Mouse (Mus musculus): ENCODE measurements around the gene Specc1l.

DNA sequence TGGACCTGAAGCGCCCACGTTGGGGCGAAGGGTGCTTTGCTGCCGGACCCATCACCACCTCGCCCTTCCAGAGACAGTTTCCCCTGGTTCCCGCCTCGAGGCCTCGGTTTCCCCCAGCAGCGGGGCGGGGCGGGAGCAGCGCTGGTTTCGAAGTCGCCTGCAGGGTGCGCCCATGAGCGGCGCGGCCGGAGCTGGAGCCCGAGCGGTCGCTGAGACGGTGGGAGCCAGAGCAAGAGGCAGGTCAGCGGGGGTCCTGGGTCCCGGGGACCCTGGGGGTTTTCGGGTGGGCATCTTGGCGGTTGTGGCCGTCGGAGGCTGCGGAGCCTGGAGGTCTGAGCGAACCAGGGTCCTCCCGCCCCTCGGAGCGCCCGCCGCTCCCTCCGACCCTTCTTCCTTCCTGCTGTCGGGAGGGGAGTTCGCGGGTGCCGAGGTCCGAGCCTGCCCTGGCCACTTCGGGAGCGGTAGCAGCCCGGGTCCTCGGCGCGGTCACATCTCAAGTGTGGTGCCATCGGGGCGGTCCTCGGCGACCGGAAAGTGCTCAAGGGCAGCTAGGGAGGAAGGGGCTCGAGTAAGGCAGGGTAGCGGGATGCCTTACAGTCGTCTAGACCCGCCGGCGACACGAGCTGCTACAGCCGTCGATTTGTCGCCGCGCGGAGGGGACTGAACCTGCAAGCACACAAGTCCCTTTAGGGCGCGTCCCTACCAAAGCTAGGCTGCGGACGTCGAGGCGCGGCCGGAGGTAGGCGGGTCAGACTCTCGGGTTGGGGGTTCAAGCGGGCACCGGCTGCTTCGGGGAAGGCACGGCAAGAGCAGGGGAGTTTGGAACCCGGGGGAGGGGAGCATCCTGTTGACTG lies 105.3 kb downstream of the Specc1l start:
- TF ChIP-seq POLR2A (IDR thresholded peaks at IDR 0.05; ENCODE audit: extremely low read depth, insufficient read depth, low read length): no peak
- TF ChIP-seq CTCF (IDR thresholded peaks at IDR 0.05; ENCODE audit: extremely low read depth, insufficient read depth, low read length): peak; percentile 33

Data from cortical plate, adult 2 months (tissue).